Mouse (Mus musculus) embryo, embryonic 9.5 days (tissue): ENCODE data around the gene Copz2.
"Not testable (repeated sequence)": the region's sequence is repeated elsewhere in the genome, so short reads cannot be mapped to it uniquely, and the experiment has no call there.

Source experiments
- DNase-seq: peaks from one replicate; pipeline ENCODE4 v3.0.0-alpha.2; 2017; ENCODE audit errors: extremely low spot score

Gene Copz2

DNA sequence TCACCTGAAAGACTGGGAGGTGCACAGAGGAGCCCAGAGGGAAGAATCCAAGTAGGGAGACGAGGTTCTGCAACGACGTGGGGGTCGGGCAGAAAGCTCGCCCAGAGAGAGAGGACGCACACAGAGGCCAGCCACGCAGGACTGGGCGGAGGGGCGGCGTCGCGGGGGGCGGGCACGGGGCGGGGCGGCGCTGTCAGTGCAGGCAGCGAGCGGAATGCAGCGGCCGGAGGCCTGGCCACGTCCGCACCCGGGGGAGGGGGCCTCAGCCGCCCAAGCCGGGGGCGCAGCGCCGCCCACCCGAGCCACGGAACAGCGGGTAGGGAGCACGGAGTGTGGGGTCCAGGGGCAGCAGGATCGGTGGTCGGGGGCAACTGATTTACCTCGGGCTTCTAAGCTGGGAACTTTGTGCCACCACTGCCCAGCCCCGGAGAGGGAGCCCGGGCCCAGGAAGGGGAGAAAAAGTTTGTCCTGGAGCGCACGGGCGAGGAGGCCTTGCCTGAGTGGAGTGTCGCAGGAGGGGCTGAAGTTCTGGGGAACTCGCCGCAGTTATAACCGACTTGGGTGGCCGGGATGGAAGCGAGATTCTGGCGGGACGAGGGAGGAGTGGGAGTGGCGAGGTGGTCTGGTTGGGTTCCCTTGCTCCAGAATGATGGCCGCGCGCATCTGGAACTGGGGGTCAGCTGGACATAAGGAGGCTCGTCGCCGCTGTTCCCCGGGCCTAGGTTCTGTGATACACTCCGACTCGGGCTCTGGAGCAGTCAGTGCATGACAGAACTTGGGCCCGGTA is at the start of gene Copz2:
Gene Copz2 (plus strand): TSS at position 190 of the 787 bp plus-strand sequence.
- DNase-seq = peak; percentile 74

DNA sequence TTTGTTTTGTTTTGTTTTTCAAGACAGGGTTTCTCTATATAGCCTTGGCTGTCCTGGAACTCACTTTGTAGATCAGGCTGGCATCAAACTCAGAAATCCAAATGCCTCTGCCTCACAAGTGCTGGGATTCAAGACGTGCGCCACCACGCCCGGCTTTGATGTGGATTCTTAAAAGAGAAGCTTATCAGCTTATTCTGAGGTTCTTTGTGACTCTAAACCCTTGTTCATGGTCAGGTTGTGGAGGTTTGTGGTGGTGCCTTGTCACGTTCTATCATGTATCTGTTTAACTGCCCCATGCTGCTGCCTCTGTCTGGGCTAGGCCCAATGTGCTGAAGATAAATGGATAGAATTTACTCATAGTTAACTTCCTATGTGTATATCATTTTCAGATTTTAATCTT is 44.1 kb upstream of the Copz2 start:
- DNase-seq = no peak

GRCm38 (mm10) chr11:96808066-96808465 is 41.6 kb upstream of the Copz2 start:
- DNase-seq = no peak

DNA sequence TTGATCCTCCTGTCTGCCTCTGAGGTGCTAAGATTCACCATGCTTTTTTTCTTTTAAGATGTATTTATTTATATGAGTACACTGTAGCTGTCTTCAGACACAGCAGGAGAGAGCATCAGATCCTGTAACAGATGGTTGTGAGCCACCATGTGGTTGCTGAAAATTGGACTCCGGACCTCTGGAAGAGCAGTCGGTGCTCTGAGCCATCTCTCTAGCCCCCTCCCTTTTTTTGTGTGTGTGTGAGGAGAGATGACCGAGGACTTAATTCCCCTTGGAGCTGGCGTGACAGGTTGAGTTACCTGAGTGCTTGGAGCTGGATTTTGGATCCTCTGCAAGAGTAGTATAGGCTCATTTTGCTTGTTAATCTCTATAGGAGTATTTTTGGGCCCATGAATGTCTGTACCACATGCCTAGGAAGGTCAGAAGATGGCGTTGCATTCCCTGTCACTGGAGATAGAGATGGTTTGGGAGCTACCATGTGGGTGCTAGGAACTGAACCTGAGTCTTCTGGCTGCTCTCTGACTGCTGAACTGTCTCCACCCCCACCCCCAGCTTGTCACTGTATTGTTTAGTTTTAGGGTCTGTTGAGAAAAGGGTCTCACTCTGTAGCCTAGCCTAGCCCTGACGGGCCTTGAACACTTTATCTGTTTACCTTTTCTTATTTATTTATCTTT is 40.0 kb upstream of the Copz2 start:
- no peak for DNase-seq

GRCm38 (mm10) chr11:96811188-96811587 is 38.5 kb upstream of the Copz2 start:
- DNase-seq = not testable (repeated sequence)

DNA sequence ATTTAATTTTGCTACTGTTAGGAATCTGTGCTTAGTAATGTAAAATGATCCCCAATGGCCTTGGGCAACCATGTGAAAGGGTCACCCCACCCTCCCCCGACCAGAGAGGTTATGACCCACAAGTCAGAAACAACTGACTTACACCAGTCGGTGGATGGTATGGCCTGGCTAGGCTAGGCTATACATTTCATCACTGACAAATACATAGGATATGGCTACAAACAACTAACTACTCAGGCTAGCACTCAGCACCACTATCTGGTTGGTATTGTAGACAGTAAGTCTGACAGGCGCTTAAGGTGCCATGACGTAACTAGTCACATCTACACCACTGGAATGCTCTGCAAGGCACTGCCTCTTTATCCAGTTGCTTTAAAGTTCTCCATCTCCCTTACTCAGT is 36.2 kb upstream of the Copz2 start:
- DNase-seq = no peak

- no peak for DNase-seq
Measured at GRCm38 (mm10) chr11:96813920-96814319, 35.8 kb upstream of the Copz2 start.

- no peak for DNase-seq
Measured at GRCm38 (mm10) chr11:96814443-96814842, 35.2 kb upstream of the Copz2 start.

DNA sequence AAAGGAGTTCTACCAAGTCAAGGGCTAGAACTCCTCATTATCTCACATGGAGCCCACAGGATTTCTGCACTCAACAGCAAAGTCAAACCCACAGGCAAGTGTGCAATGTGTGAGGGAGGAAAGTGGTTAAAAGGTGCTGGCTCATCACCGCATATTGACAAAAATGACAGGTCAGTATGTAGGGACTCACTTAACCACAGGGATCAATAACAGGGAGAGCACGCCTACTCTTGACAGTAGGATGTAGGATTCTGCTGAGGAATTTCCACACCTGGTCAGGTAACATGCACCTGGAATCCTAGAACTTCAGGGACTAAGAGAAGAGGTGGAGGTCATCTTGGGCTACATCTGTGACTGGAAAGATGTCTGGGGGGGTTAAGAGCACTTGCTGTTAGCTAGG is 33.8 kb upstream of the Copz2 start:
- no peak for DNase-seq

- DNase-seq = no peak
Measured at GRCm38 (mm10) chr11:96816494-96816893, 33.2 kb upstream of the Copz2 start.

DNA sequence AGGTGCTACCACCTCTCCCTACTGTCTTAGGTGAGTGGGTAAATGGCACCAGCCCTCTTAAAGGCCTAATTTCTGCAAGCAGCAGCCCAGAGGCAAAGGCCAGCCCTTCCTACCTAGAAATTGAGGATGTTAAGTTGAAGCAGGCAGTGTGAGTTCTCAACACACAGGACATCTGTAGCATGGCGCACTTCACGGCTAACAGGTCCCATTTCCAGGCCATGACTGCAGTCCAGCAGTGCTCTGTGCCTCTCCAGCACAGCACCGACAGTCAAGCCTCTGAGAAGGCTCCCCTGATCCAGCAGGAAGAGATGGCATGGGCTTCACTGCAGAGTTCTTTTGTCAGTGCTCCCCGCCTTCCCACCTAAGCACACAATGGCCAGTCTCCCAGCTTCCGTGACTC is 32.7 kb upstream of the Copz2 start:
- DNase-seq = no peak

- DNase-seq = no peak
Measured at GRCm38 (mm10) chr11:96818128-96818710, 31.5 kb upstream of the Copz2 start.

DNA sequence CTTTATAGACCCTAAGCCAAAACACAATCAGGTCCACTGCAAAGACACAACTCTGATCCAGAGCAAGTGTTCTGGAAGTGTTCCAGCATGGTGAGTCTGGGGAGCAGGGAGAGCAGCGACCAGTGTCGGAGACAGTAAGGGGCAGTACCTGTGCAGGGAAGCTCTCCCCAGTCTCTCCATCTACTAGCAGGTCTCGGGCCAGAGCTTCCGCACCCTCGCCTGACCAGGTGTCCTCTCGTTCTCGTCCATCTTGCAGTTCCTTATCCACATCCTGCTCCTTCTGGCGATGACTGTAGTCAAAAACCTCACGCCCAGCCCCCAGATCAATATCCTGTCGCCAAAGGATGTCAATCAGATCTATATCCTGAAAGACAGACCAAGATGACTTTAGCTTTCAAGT is 27.7 kb upstream of the Copz2 start:
- DNase-seq = no peak

- no peak for DNase-seq
Measured at GRCm38 (mm10) chr11:96822675-96823470, 26.8 kb upstream of the Copz2 start.

DNA sequence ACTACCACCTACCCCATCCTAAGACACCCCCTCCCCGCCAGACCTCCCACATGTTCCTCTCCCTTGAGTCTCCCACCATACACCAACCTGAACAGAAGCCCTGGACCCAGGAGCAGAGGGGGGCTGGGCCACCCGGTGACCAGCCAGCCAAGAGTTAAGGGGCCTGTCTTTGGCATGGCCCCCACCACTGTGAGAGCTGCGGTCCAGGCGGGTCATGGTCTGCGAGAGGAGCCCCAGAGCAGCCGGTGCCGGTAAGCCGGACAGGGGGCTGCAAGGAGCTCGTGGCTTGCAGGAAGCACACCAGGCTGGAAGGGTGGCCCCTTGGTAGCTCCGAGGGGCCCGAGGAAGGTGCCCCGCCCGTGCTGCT is 26.2 kb upstream of the Copz2 start:
- no peak for DNase-seq

GRCm38 (mm10) chr11:96823880-96824782 is 25.5 kb upstream of the Copz2 start:
- peak; percentile 93 for DNase-seq

DNA sequence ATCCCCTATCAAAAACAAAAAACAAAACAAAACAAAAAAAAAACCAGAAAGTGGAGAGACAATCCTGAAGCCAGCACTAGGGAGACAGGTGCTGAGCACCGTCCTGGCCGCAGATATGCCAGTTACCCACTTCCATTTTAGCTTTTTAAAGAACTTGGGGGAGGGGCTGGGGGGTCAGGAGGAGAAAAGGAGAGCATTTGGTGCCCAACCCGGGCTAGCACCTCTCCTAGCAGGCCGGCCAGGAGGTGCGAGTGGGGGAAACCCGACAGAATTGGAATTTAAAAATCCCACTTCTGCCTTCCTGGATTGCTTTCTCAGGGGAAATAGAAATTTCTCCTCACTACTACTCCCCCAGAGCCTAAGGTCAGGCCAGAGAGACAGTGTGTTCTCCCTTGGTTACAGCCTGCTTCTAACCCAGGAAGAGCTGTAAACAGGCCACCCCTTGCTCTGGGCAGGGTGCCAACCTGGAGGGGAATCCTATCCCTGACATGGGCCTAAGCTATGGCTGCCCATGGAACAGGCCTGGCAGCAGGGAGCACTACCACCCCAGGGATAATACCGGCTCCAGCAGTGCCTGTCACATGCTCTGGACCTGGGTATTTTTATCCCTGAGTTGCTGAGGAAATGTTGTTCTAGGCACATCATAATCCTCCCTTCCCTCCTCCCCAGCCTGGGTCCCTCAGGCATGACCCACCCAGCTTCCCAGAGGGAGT is 24.7 kb upstream of the Copz2 start:
- DNase-seq = no peak

DNA sequence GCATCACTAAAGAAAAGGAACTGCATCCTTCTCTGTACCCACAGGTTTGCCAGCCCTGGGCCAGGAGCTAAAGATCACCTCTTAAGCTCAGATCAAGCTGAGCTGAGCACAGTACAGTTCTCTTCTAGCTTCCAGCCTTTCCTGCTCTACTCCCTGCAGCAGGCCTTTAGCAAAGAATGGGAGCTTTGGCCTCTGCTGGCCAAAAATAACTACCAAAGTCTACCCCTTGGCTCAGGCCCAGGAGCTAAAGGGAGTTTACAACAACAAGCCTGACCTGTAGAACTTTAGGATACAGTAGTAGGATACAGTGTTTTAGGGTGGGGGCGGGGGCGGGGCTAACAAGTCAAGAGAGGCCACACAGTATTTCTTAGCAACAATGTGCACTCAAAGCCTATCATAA is 23.2 kb upstream of the Copz2 start:
- DNase-seq = no peak

DNA sequence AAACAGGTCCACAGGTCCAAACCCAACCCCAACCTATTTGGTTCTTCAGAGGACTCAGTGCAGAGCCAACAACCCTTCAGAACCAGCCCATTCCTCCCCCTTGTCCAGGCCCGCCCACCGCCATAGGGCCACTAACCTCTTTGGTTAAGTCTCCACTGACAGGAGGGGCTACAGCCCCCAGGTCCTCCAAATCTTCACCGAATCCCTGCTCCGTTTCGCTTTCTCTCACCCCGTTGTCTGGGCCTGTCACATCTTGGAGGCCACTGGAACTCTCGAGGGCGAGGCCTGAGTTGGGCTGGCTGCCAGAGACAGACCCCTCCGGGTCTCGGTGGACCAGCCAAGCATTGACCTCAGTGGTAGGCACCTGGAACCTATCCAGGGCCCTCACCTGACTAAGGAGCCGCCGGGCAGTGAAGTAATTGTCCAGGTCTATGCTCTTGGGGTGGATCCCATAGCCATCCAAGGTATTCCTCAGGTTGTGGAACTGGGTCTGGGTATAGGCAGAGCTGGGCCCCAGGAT is 22.5 kb upstream of the Copz2 start:
- DNase-seq = no peak

- DNase-seq = no peak
Measured at GRCm38 (mm10) chr11:96827917-96828316, 21.8 kb upstream of the Copz2 start.
